Mouse (Mus musculus) embryonic fibroblast, embryonic 13.5 days (primary cell): ENCODE measurements around the gene Khsrp. TPM values are rescaled to one million over a fixed set of nuclear protein-coding genes. Genes with fewer than 3 reads are reported as not detected.

Experiments
- H3K27ac ChIP-seq: 2 replicates; pipeline ENCODE4 v1.5.1; 2012; ENCODE audit warnings: low read length, control low read depth, inconsistent platforms; ENCODE audit not compliant: insufficient read depth
- H3K4me1 ChIP-seq: 2 replicates; pipeline ENCODE4 v1.6.1; 2011; ENCODE audit warnings: low read length; ENCODE audit not compliant: control insufficient read depth, insufficient read depth
- H3K4me3 ChIP-seq: 2 replicates; pipeline ENCODE4 v1.5.1; 2011; ENCODE audit warnings: mild to moderate bottlenecking, control low read depth, low read length; ENCODE audit not compliant: insufficient read depth
- CTCF ChIP-seq: IDR thresholded peaks from 2 replicates; pipeline ENCODE4 v1.5.1; 2011; ENCODE audit warnings: mild to moderate bottlenecking, control low read depth, low read length, moderate library complexity, borderline replicate concordance; ENCODE audit not compliant: insufficient read depth
- POLR2A ChIP-seq: IDR thresholded peaks from 2 replicates; pipeline ENCODE4 v1.6.1; 2011; ENCODE audit warnings: low read depth, mild to moderate bottlenecking, control low read depth, low read length, moderate library complexity
- polyA plus RNA-seq: library from polyadenylated mRNA; stranded (reverse); fragments of >200 nt; gene quantifications from 2 replicates; pipeline ENCODE4 v1.2.4, GENCODE M21; 2011; ENCODE audit warnings: low read depth; ENCODE audit not compliant: missing spikeins, insufficient read length

Gene Khsrp
- polyA plus RNA-seq = 77.2 and 82.4 TPM in 2 replicates

GRCm38 (mm10) chr17:57030931-57031660, at the start of gene Khsrp:
Khsrp (minus strand) TSS chr17:57031522.
- peak within 1 kb of the TSS; percentile 97 for H3K4me3 ChIP-seq
- TF ChIP-seq POLR2A (peak; percentile 59; the same call in 1 of the 2 replicates), CTCF (no peak)
- H3K27ac ChIP-seq = peak within 1 kb of the TSS; percentile 60
- peaks cover 2% of the 10 kb centered on the region; the same call in 1 of the 2 replicates for H3K4me1 ChIP-seq

- Histone ChIP-seq H3K4me3 (no peak overlapping the region), H3K4me1 (no peaks in the 10 kb centered on the region), H3K27ac (no peak overlapping the region)
- TF ChIP-seq CTCF (no peak), POLR2A (no peak)
Observed at GRCm38 (mm10) chr17:57079919-57080318, 48.6 kb upstream of the Khsrp start.

DNA sequence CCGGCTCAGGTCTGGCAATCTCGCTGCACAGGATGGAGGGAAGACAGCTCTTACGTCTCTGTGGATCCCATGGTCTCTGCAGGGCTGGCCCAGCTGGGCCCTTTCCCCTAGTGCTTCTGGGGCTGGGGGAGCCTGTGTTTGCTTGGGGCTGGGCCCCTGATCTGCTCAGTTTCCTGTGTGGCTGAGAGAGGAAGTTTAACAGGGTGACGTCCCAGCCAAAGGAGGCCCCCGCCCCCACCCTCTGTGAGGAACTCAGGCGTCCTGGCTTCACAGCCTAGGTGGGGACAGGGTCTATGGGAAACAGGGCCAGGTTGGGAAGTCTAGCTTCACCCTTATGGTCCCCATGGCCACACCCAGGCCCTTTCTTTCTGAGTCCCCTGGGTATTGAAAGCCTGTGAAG, 47.0 kb upstream of the Khsrp start, which contains the start of gene Dennd1c:
Gene Dennd1c, minus strand, starts transcription at position 179 of the 400 bp plus-strand sequence.
- no peak for TF ChIP-seq POLR2A
- TF ChIP-seq CTCF = no peak

DNA sequence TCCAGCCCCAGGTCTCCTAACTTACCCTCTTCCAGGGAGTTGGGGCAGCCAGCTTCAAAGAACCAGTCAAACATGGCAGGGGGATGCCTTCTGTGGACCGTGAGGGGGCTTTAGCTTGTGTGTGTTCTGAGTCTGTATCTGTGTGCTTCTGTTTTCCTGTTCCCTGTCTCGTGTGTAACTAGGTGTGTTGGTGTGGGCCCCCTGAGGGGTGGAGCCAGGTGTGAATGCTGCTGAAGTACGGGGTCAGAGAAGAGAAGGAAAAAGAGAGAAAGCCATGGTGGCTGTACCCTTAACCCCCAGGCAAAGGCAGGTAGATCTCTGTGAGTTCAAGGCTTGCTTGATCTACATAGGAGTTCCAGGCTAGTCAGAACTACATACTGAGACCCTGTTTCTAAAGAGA, 45.6 kb upstream of the Khsrp start:
- no peak overlapping the region for H3K4me3 ChIP-seq
- no peaks in the 10 kb centered on the region for H3K4me1 ChIP-seq
- TF ChIP-seq POLR2A (no peak), CTCF (no peak)
- H3K27ac ChIP-seq = no peak overlapping the region

More for the DNA sequence above, 47.0 kb upstream of the Khsrp start, which contains the start of gene Dennd1c:
- Histone ChIP-seq H3K4me3 (no peak within 1 kb of the TSS), H3K4me1 (no peaks in the 10 kb centered on the region), H3K27ac (no peak within 1 kb of the TSS)

- Histone ChIP-seq H3K4me1 (no peaks in the 10 kb centered on the region), H3K4me3 (no peak overlapping the region), H3K27ac (no peak overlapping the region)
- TF ChIP-seq POLR2A (no peak), CTCF (no peak)
Observed at GRCm38 (mm10) chr17:57070699-57071098, 39.4 kb upstream of the Khsrp start.

GRCm38 (mm10) chr17:57070272-57070671, 39.0 kb upstream of the Khsrp start:
- H3K4me1 ChIP-seq = no peaks in the 10 kb centered on the region
- no peak for TF ChIP-seq CTCF
- no peak for TF ChIP-seq POLR2A
- no peak overlapping the region for H3K27ac ChIP-seq
- H3K4me3 ChIP-seq = no peak overlapping the region

- Histone ChIP-seq H3K4me1 (no peaks in the 10 kb centered on the region), H3K4me3 (no peak overlapping the region), H3K27ac (no peak overlapping the region)
- no peak for TF ChIP-seq POLR2A
- no peak for TF ChIP-seq CTCF
Observed at GRCm38 (mm10) chr17:57066908-57067307, 35.6 kb upstream of the Khsrp start.

GRCm38 (mm10) chr17:57063031-57063430, 31.7 kb upstream of the Khsrp start:
- Histone ChIP-seq H3K4me1 (no peaks in the 10 kb centered on the region), H3K4me3 (no peak overlapping the region), H3K27ac (no peak overlapping the region)
- TF ChIP-seq CTCF (no peak), POLR2A (no peak)

DNA sequence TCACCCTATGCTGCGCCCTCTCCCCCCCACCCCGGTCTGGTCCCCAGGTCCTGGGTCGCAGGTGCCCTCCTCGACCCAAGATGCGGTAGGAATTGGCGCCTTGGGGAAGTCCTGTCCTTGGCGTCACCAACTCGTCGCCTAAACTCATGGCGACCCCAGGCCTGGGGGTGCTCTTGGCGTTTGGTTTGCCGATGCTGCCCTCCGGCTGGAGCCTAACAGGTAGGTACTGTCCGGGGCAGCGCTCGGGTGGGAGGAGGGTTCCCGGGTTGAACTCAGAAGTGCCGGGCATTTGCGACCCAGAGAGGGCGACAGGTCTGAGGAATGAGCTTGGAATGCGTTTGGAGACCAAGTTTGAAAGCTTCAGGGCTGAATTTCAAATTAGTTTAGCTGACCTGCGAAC, 31.2 kb upstream of the Khsrp start:
- Histone ChIP-seq H3K4me1 (no peaks in the 10 kb centered on the region), H3K4me3 (no peak overlapping the region), H3K27ac (no peak overlapping the region)
- TF ChIP-seq CTCF = no peak
- TF ChIP-seq POLR2A = no peak

- no peaks in the 10 kb centered on the region for H3K4me1 ChIP-seq
- TF ChIP-seq POLR2A (no peak), CTCF (no peak)
- H3K4me3 ChIP-seq = no peak overlapping the region
- H3K27ac ChIP-seq = no peak overlapping the region
Observed at GRCm38 (mm10) chr17:57062011-57062521, 30.7 kb upstream of the Khsrp start.
